12 mouse cellular contexts compared by ENCODE assay signal in genomic region chr11:116232427-116232826, GRCm38 (mm10). TPM values are rescaled to one million over a fixed set of nuclear protein-coding genes. Genes with fewer than 3 reads are reported as not detected.
DNase-seq lines count a peak whose midpoint lies in the region; ATAC-seq and TF ChIP-seq lines count a peak whose summit lies in the region.
"Had no signal": no experiment of that assay in that cellular context is flagged by ENCODE, and none has a peak within 500 bp of the region (broad histone marks: within the 10 kb centered on the region; RNA-seq: fewer than 3 reads in every experiment).

No protein-coding gene starts in this region.

- DNase-seq in lung, embryonic 14.5 days = no peak
- DNase-seq in lung, postnatal 36 days = no peak
- DNase-seq in forebrain, embryonic 10.5 days (ENCODE audit: extremely low spot score, low spot score) = no peak
- no peak for DNase-seq in hindbrain, postnatal 0 days (ENCODE audit: low spot score)
- DNase-seq in right cerebral cortex, postnatal 25 days = no peak
- DNase-seq in lung, adult 2 months = no peak
- DNase-seq: right cerebral cortex, adult 18-20 months; thymus, postnatal 14 days had no signal

- H3K4me3 ChIP-seq in lung, embryonic 14.5 days (ENCODE audit: low read depth, low read length) = no peak overlapping the region
- H3K4me3 ChIP-seq in forebrain, embryonic 10.5 days = peak overlapping the region; percentile 28
- 0 out of 2 replicates have a peak overlapping the region, but pooled peaks have one; percentile 3 for H3K4me3 ChIP-seq in hindbrain, postnatal 0 days (ENCODE audit: low read length)
- H3K4me3 ChIP-seq in olfactory bulb, adult 2 months (ENCODE audit: insufficient read depth, low read depth, low read length) = peak overlapping the region; percentile 32
- no peak overlapping the region for H3K4me3 ChIP-seq in lung, adult 2 months (replicated peaks; ENCODE audit: extremely low read depth, low read depth, low read length)
- H3K4me3 ChIP-seq: left cerebral cortex, adult 2 months had no signal

- 0 out of 2 replicates have a peak overlapping the region, but pooled peaks have one; percentile 9 for H3K9ac ChIP-seq in lung, embryonic 14.5 days
- H3K9ac ChIP-seq in hindbrain, postnatal 0 days (replicated peaks; ENCODE audit: low read length) = 0 out of 2 replicates have a peak overlapping the region, but pooled peaks have one; percentile 21

- H3K4me1 ChIP-seq in lung, embryonic 14.5 days (ENCODE audit: insufficient read depth) = 0 out of 2 replicates have a peak, but pooled peaks cover 5% of the 10 kb centered on the region
- H3K4me1 ChIP-seq in forebrain, embryonic 10.5 days = peaks cover 34% of the 10 kb centered on the region
- H3K4me1 ChIP-seq in hindbrain, postnatal 0 days (ENCODE audit: insufficient read depth, low read length) = no peaks in the 10 kb centered on the region
- H3K4me1 ChIP-seq in olfactory bulb, adult 2 months (ENCODE audit: control insufficient read depth, insufficient read depth, low read length) = peaks cover 7% of the 10 kb centered on the region
- H3K4me1 ChIP-seq in lung, adult 2 months (ENCODE audit: control insufficient read depth, insufficient read depth, low read length) = no peaks in the 10 kb centered on the region

- TF ChIP-seq CTCF in lung, embryonic 14.5 days (IDR thresholded peaks at IDR 0.05; ENCODE audit: low read depth) = no peak
- TF ChIP-seq CTCF in hindbrain, postnatal 0 days (IDR thresholded peaks at IDR 0.05; ENCODE audit: low read depth) = no peak
- TF ChIP-seq CTCF in olfactory bulb, adult 2 months (IDR thresholded peaks at IDR 0.05; ENCODE audit: insufficient read depth, low read depth, low read length) = no peak
- TF ChIP-seq CTCF in lung, adult 2 months (IDR thresholded peaks at IDR 0.05; ENCODE audit: insufficient read depth, low read length) = no peak

- H3K27ac ChIP-seq in lung, embryonic 14.5 days (ENCODE audit: low read depth) = no peak overlapping the region
- peak overlapping the region; percentile 63; the same call in 1 of the 2 replicates for H3K27ac ChIP-seq in forebrain, embryonic 10.5 days
- no peak overlapping the region for H3K27ac ChIP-seq in hindbrain, postnatal 0 days
- H3K27ac ChIP-seq in olfactory bulb, adult 2 months (ENCODE audit: insufficient read depth, low read depth, low read length) = no peak overlapping the region
- H3K27ac ChIP-seq: left cerebral cortex, adult 2 months had no signal

- no peak for ATAC-seq in lung, embryonic 14.5 days (ENCODE audit: insufficient read depth)
- peak; percentile 55; the same call in 1 of the 2 replicates for ATAC-seq in hindbrain, postnatal 0 days

- peaks cover 9% of the 10 kb centered on the region; the same call in 1 of the 2 replicates for H3K27me3 ChIP-seq in lung, embryonic 14.5 days (ENCODE audit: insufficient read depth, low read length)
- H3K27me3 ChIP-seq in forebrain, embryonic 10.5 days (ENCODE audit: poor library complexity, severe bottlenecking) = peaks cover 72% of the 10 kb centered on the region
- H3K27me3 ChIP-seq in hindbrain, postnatal 0 days (ENCODE audit: insufficient read depth, low read length) = no peaks in the 10 kb centered on the region

- H3K9me3 ChIP-seq in lung, embryonic 14.5 days (ENCODE audit: low read depth, low read length) = no peaks in the 10 kb centered on the region
- no peaks in the 10 kb centered on the region for H3K9me3 ChIP-seq in forebrain, embryonic 10.5 days
- H3K9me3 ChIP-seq in hindbrain, postnatal 0 days (ENCODE audit: low read length) = no peaks in the 10 kb centered on the region

- 29% methylated on average over 17 of the region's 17 CpGs for WGBS in lung, embryonic 14.5 days
- 22% methylated on average over 17 of the region's 17 CpGs for WGBS in forebrain, embryonic 10.5 days
- 25% methylated on average over 17 of the region's 17 CpGs for WGBS in hindbrain, postnatal 0 days
- WGBS in olfactory bulb, adult 2 months = 25% methylated on average over 17 of the region's 17 CpGs
- 49% methylated on average over 17 of the region's 17 CpGs for WGBS in lung, adult 2 months

- H3K4me2 ChIP-seq in lung, embryonic 14.5 days = 0 out of 2 replicates have a peak overlapping the region, but pooled peaks have one; percentile 10
- no peak overlapping the region for H3K4me2 ChIP-seq in hindbrain, postnatal 0 days (ENCODE audit: low read depth, low read length)

- no peaks in the 10 kb centered on the region for H3K36me3 ChIP-seq in lung, embryonic 14.5 days (ENCODE audit: insufficient read depth)
- no peaks in the 10 kb centered on the region for H3K36me3 ChIP-seq in forebrain, embryonic 10.5 days (replicated peaks)
- no peaks in the 10 kb centered on the region for H3K36me3 ChIP-seq in hindbrain, postnatal 0 days (ENCODE audit: insufficient read depth, low read length)

- TF ChIP-seq POLR2A in olfactory bulb, adult 2 months (IDR thresholded peaks at IDR 0.05; ENCODE audit: insufficient read depth, low read depth, low read length) = no peak
- no peak for TF ChIP-seq POLR2A in lung, adult 2 months (IDR thresholded peaks at IDR 0.05; ENCODE audit: borderline replicate concordance, extremely low read depth, low read depth, low read length)

RNA-seq across cellular contexts. Expression of gene Evpl, which starts 5.5 kb away (rescaled TPM):
- polyA plus RNA-seq in lung, embryonic 14.5 days (2014; fragmentation: Nextera tagmentation; extraction: Ambion mirVana) = 4.4 and 4.8 TPM in 2 replicates
- 0.47 and 0.48 TPM in 2 replicates for polyA plus RNA-seq in forebrain, embryonic 10.5 days (2016; fragmentation: Nextera tagmentation; extraction: Ambion mirVana)
- 2.8 and 2.9 TPM in 2 replicates for total RNA-seq in hindbrain, postnatal 0 days (2014; rRNA removed)
- 1.6 TPM in 2 replicates for polyA plus RNA-seq in hindbrain, postnatal 0 days (2015; fragmentation: Nextera tagmentation; extraction: Ambion mirVana)
- not detected in 2 replicates for polyA plus RNA-seq in olfactory bulb, adult 2 months (2012; ENCODE audit: insufficient read depth, insufficient read length, low replicate concordance, missing spikeins)
- polyA plus RNA-seq in lung, adult 2 months (2012; rRNA removed) = 3.6 and 16.8 TPM in 2 replicates

RNA-seq across cellular contexts. Expression of gene Acox1, which starts 33.6 kb away (rescaled TPM):
- polyA plus RNA-seq in lung, embryonic 14.5 days (2014; fragmentation: Nextera tagmentation; extraction: Ambion mirVana) = 21.4 and 22.1 TPM in 2 replicates
- 19.8 and 19.9 TPM in 2 replicates for polyA plus RNA-seq in forebrain, embryonic 10.5 days (2016; fragmentation: Nextera tagmentation; extraction: Ambion mirVana)
- 109 and 112 TPM in 2 replicates for total RNA-seq in hindbrain, postnatal 0 days (2014; rRNA removed)
- 63.4 and 65.0 TPM in 2 replicates for polyA plus RNA-seq in hindbrain, postnatal 0 days (2015; fragmentation: Nextera tagmentation; extraction: Ambion mirVana)
- polyA plus RNA-seq in olfactory bulb, adult 2 months (2012; ENCODE audit: insufficient read depth, insufficient read length, low replicate concordance, missing spikeins) = not detected in 2 replicates
- 45.6 and 67.9 TPM in 2 replicates for polyA plus RNA-seq in lung, adult 2 months (2012; rRNA removed)

RNA-seq across cellular contexts. Expression of gene Ten1, which starts 33.8 kb away (rescaled TPM):
- polyA plus RNA-seq in lung, embryonic 14.5 days (2014; fragmentation: Nextera tagmentation; extraction: Ambion mirVana) = 64.1 and 66.7 TPM in 2 replicates
- 51.7 and 57.1 TPM in 2 replicates for polyA plus RNA-seq in forebrain, embryonic 10.5 days (2016; fragmentation: Nextera tagmentation; extraction: Ambion mirVana)
- 66.6 and 74.8 TPM in 2 replicates for total RNA-seq in hindbrain, postnatal 0 days (2014; rRNA removed)
- 101 and 110 TPM in 2 replicates for polyA plus RNA-seq in hindbrain, postnatal 0 days (2015; fragmentation: Nextera tagmentation; extraction: Ambion mirVana)
- not detected in 2 replicates for polyA plus RNA-seq in olfactory bulb, adult 2 months (2012; ENCODE audit: insufficient read depth, insufficient read length, low replicate concordance, missing spikeins)
- polyA plus RNA-seq in lung, adult 2 months (2012; rRNA removed) = 26.9 and 29.3 TPM in 2 replicates

RNA-seq across cellular contexts. Expression of gene Srp68, which starts 41.6 kb away (rescaled TPM):
- polyA plus RNA-seq in lung, embryonic 14.5 days (2014; fragmentation: Nextera tagmentation; extraction: Ambion mirVana) = 85.7 and 89.8 TPM in 2 replicates
- 99.3 and 105 TPM in 2 replicates for polyA plus RNA-seq in forebrain, embryonic 10.5 days (2016; fragmentation: Nextera tagmentation; extraction: Ambion mirVana)
- total RNA-seq in hindbrain, postnatal 0 days (2014; rRNA removed) = 18.3 and 22.5 TPM in 2 replicates
- 50.4 and 50.8 TPM in 2 replicates for polyA plus RNA-seq in hindbrain, postnatal 0 days (2015; fragmentation: Nextera tagmentation; extraction: Ambion mirVana)
- not detected in 2 replicates for polyA plus RNA-seq in olfactory bulb, adult 2 months (2012; ENCODE audit: insufficient read depth, insufficient read length, low replicate concordance, missing spikeins)
- 29.7 and 42.9 TPM in 2 replicates for polyA plus RNA-seq in lung, adult 2 months (2012; rRNA removed)

RNA-seq across cellular contexts. Expression of gene Galr2, which starts 48.3 kb away (rescaled TPM):
- 0.11 TPM in 1 of 2 replicates, not detected in the other for polyA plus RNA-seq in lung, embryonic 14.5 days (2014; fragmentation: Nextera tagmentation; extraction: Ambion mirVana)
- 0.07 TPM in 2 replicates for polyA plus RNA-seq in forebrain, embryonic 10.5 days (2016; fragmentation: Nextera tagmentation; extraction: Ambion mirVana)
- total RNA-seq in hindbrain, postnatal 0 days (2014; rRNA removed) = 0.40 TPM in 1 of 2 replicates, not detected in the other
- 0.34 and 0.44 TPM in 2 replicates for polyA plus RNA-seq in hindbrain, postnatal 0 days (2015; fragmentation: Nextera tagmentation; extraction: Ambion mirVana)
- not detected in 2 replicates for polyA plus RNA-seq in olfactory bulb, adult 2 months (2012; ENCODE audit: insufficient read depth, insufficient read length, low replicate concordance, missing spikeins)
- polyA plus RNA-seq in lung, adult 2 months (2012; rRNA removed) = 0.10 and 0.18 TPM in 2 replicates
- total RNA-seq: hematopoietic stem cell, adult 5-6 weeks; left cerebral cortex, adult 2 months; megakaryocyte progenitor cell, adult 5-6 weeks had no signal

Comparison
In these comparisons a context has a peak if more than half of its experiments do, and no peak if none do; other contexts are left out.
1. H3K4me3 ChIP-seq: peak in forebrain, embryonic 10.5 days (single experiment), hindbrain, postnatal 0 days (single experiment) and olfactory bulb, adult 2 months (single experiment); none in lung, embryonic 14.5 days (single experiment) and lung, adult 2 months (single experiment).